Mouse (Mus musculus) forebrain, embryonic 15.5 days (tissue): ENCODE measurements around the gene Kif5c. TPM values are rescaled to one million over a fixed set of nuclear protein-coding genes. Genes with fewer than 3 reads are reported as not detected.

Experiments used
- ATAC-seq: fragments of 200-750 bp; cut with Nextera tagmentation; replicated peaks from 2 replicates; pipeline ENCODE4 v1.8.0; 2017; ENCODE audit warnings: mild to moderate bottlenecking, moderate TSS enrichment, moderate library complexity
- H3K27ac ChIP-seq: fragments of 300-500 bp; sonication (generic); replicated peaks from 2 replicates; pipeline ENCODE4 v1.5.1; 2015; ENCODE audit warnings: mild to moderate bottlenecking, inconsistent platforms
- H3K27me3 ChIP-seq: fragments of 300-500 bp; sonication (generic); 2 replicates; pipeline ENCODE4 v1.6.1; 2015; ENCODE audit warnings: inconsistent platforms
- H3K36me3 ChIP-seq: fragments of 300-500 bp; sonication (generic); 2 replicates; pipeline ENCODE4 v1.6.1; 2015; ENCODE audit warnings: mild to moderate bottlenecking, inconsistent platforms
- H3K4me1 ChIP-seq: fragments of 300-500 bp; sonication (generic); 2 replicates; pipeline ENCODE4 v1.6.1; 2015; ENCODE audit warnings: inconsistent platforms
- H3K4me2 ChIP-seq: fragments of 300-500 bp; sonication (generic); replicated peaks from 2 replicates; pipeline ENCODE4 v1.6.1; 2015; ENCODE audit warnings: mild to moderate bottlenecking, inconsistent platforms
- H3K4me3 ChIP-seq: fragments of 300-500 bp; sonication (generic); 2 replicates; pipeline ENCODE4 v1.5.1; 2015; ENCODE audit warnings: mild to moderate bottlenecking, inconsistent platforms
- H3K9ac ChIP-seq: fragments of 300-500 bp; sonication (generic); replicated peaks from 2 replicates; pipeline ENCODE4 v1.6.1; 2015; ENCODE audit warnings: mild to moderate bottlenecking, inconsistent platforms
- H3K9me3 ChIP-seq: fragments of 300-500 bp; sonication (generic); 2 replicates; pipeline ENCODE4 v1.6.1; 2016; ENCODE audit warnings: inconsistent platforms
- WGBS: fragments of 180-500 bp; shearing (Covaris S2); methylation state at CpG from one replicate; pipeline ENCODE4 v1.1.7; 2015; ENCODE audit warnings: mixed read lengths; 5-methylcytosine and 5-hydroxymethylcytosine counted together
- polyA plus RNA-seq: library from polyadenylated mRNA; unstranded; fragments of >200 nt; fragmentation: Nextera tagmentation; extraction: Ambion mirVana; gene quantifications from 2 replicates; pipeline ENCODE4 v1.2.1, GENCODE M21; 2015

The Kif5c gene
- polyA plus RNA-seq, 1 experiment from 2014 or later: 171 TPM

GRCm38 (mm10) chr2:49815696-49816320 is 196.7 kb downstream of the Kif5c start:
- Histone ChIP-seq H3K4me1 (peaks cover 12% of the 10 kb centered on the region), H3K27me3 (no peaks in the 10 kb centered on the region), H3K4me3 (no peak overlapping the region), H3K36me3 (no peaks in the 10 kb centered on the region), H3K9ac (no peak overlapping the region), H3K4me2 (no peak overlapping the region), H3K9me3 (no peaks in the 10 kb centered on the region), H3K27ac (no peak overlapping the region)
- no peak for ATAC-seq
- WGBS: 80% methylated on average over 3 of the region's 3 CpGs

- Histone ChIP-seq H3K4me1 (peaks cover 8% of the 10 kb centered on the region), H3K4me2 (no peak overlapping the region), H3K27me3 (no peaks in the 10 kb centered on the region), H3K9ac (no peak overlapping the region), H3K27ac (no peak overlapping the region), H3K4me3 (no peak overlapping the region), H3K9me3 (no peaks in the 10 kb centered on the region), H3K36me3 (no peaks in the 10 kb centered on the region)
- ATAC-seq: no peak
- 94% methylated on average over 5 of the region's 5 CpGs for WGBS
Measured at GRCm38 (mm10) chr2:49816549-49816948, 197.5 kb downstream of the Kif5c start.

GRCm38 (mm10) chr2:49817151-49817550 is 198.1 kb downstream of the Kif5c start:
- no peaks in the 10 kb centered on the region for H3K9me3 ChIP-seq
- H3K4me3 ChIP-seq: no peak overlapping the region
- ATAC-seq: no peak
- H3K27ac ChIP-seq: no peak overlapping the region
- no peak overlapping the region for H3K4me2 ChIP-seq
- H3K4me1 ChIP-seq: peaks cover 2% of the 10 kb centered on the region; the same call in 1 of the 2 replicates
- no peak overlapping the region for H3K9ac ChIP-seq
- H3K36me3 ChIP-seq: no peaks in the 10 kb centered on the region
- 90% methylated on average over 3 of the region's 3 CpGs for WGBS
- H3K27me3 ChIP-seq: no peaks in the 10 kb centered on the region

- Histone ChIP-seq H3K27ac (no peak overlapping the region), H3K4me1 (no peaks in the 10 kb centered on the region), H3K9me3 (no peaks in the 10 kb centered on the region), H3K4me2 (no peak overlapping the region), H3K27me3 (no peaks in the 10 kb centered on the region), H3K4me3 (no peak overlapping the region), H3K36me3 (no peaks in the 10 kb centered on the region), H3K9ac (no peak overlapping the region)
- ATAC-seq: no peak
- WGBS: 93% methylated on average over 5 of the region's 5 CpGs
Measured at GRCm38 (mm10) chr2:49818126-49818525, 199.0 kb downstream of the Kif5c start.

- Histone ChIP-seq H3K9me3 (no peaks in the 10 kb centered on the region), H3K4me1 (no peaks in the 10 kb centered on the region), H3K9ac (no peak overlapping the region), H3K36me3 (no peaks in the 10 kb centered on the region), H3K27ac (no peak overlapping the region), H3K27me3 (no peaks in the 10 kb centered on the region), H3K4me3 (no peak overlapping the region), H3K4me2 (no peak overlapping the region)
- 94% methylated on average over 1 of the region's 1 CpGs for WGBS
- no peak for ATAC-seq
Measured at GRCm38 (mm10) chr2:49822312-49822711, 203.2 kb downstream of the Kif5c start.

Other genes starting within 250 kb of the Kif5c start
- 13.2 and 15.4 TPM in 2 replicates for gene Epc2, start 167.8 kb upstream of the Kif5c start, polyA plus RNA-seq
- gene Lypd6b, start 168.4 kb downstream of the Kif5c start, polyA plus RNA-seq: 10.7 and 11.3 TPM in 2 replicates